Mouse (Mus musculus): ENCODE measurements around the gene Gm20431. TPM values are rescaled to one million over a fixed set of nuclear protein-coding genes. Genes with fewer than 3 reads are reported as not detected.

The Gm20431 gene
- polyA plus RNA-seq, 1 experiment from 2014 or later = 11.5 TPM

GRCm38 (mm10) chr2:167689501-167690218, 28.4 kb upstream of the Gm20431 start, which contains the start of gene Tmem189:
TSS of gene Tmem189 (minus strand) at chr2:167689822.
- Histone ChIP-seq H3K4me1 (replicated peaks) (peaks cover 31% of the 10 kb centered on the region), H3K27ac (ENCODE audit: poor library complexity, severe bottlenecking) (peak within 1 kb of the TSS; percentile 64), H3K4me3 (peak within 1 kb of the TSS; percentile 81), H3K27me3 (replicated peaks) (peaks cover 21% of the 10 kb centered on the region), H3K9ac (peak within 1 kb of the TSS; percentile 81), H3K9me3 (replicated peaks) (no peaks in the 10 kb centered on the region), H3K4me2 (peak within 1 kb of the TSS; percentile 99), H3K36me3 (no peaks in the 10 kb centered on the region)
- ATAC-seq (ENCODE audit: insufficient number of reproducible peaks, low FRiP score) = no peak
- WGBS = under 1% methylated on average over 99 of the region's 99 CpGs

GRCm38 (mm10) chr2:167688498-167689451, 27.5 kb upstream of the Gm20431 start, which contains the start of gene Cebpb:
TSS of gene Cebpb (plus strand) at chr2:167688915.
- peak; percentile 78 for ATAC-seq (ENCODE audit: insufficient number of reproducible peaks, low FRiP score)
- Histone ChIP-seq H3K27me3 (replicated peaks) (peaks cover 21% of the 10 kb centered on the region), H3K9me3 (replicated peaks) (no peaks in the 10 kb centered on the region), H3K9ac (peak within 1 kb of the TSS; percentile 81), H3K4me1 (replicated peaks) (peaks cover 31% of the 10 kb centered on the region), H3K4me2 (peak within 1 kb of the TSS; percentile 99), H3K36me3 (no peaks in the 10 kb centered on the region), H3K4me3 (peak within 1 kb of the TSS; percentile 81), H3K27ac (ENCODE audit: poor library complexity, severe bottlenecking) (peak within 1 kb of the TSS; percentile 64)
- WGBS = under 1% methylated on average over 129 of the region's 147 CpGs

- H3K9ac ChIP-seq = peak overlapping the region; percentile 81
- H3K4me1 ChIP-seq (replicated peaks) = peaks cover 31% of the 10 kb centered on the region
- peaks cover 21% of the 10 kb centered on the region for H3K27me3 ChIP-seq (replicated peaks)
- no peak overlapping the region for H3K27ac ChIP-seq (ENCODE audit: poor library complexity, severe bottlenecking)
- ATAC-seq (ENCODE audit: insufficient number of reproducible peaks, low FRiP score) = peak; percentile 7; the same call in 1 of the 2 replicates
- H3K36me3 ChIP-seq = no peaks in the 10 kb centered on the region
- H3K4me3 ChIP-seq = peak overlapping the region; percentile 81
- no peaks in the 10 kb centered on the region for H3K9me3 ChIP-seq (replicated peaks)
- 26% methylated on average over 12 of the region's 12 CpGs for WGBS
- H3K4me2 ChIP-seq = peak overlapping the region; percentile 99
Observed at GRCm38 (mm10) chr2:167688126-167688497, 26.8 kb upstream of the Gm20431 start.

GRCm38 (mm10) chr2:167687651-167688101, 26.4 kb upstream of the Gm20431 start:
- no peak overlapping the region for H3K4me2 ChIP-seq
- H3K27me3 ChIP-seq (replicated peaks) = peaks cover 21% of the 10 kb centered on the region
- ATAC-seq (ENCODE audit: insufficient number of reproducible peaks, low FRiP score) = no peak
- 58% methylated on average over 11 of the region's 11 CpGs for WGBS
- no peak overlapping the region for H3K27ac ChIP-seq (ENCODE audit: poor library complexity, severe bottlenecking)
- peaks cover 31% of the 10 kb centered on the region for H3K4me1 ChIP-seq (replicated peaks)
- no peak overlapping the region for H3K9ac ChIP-seq
- no peaks in the 10 kb centered on the region for H3K9me3 ChIP-seq (replicated peaks)
- no peaks in the 10 kb centered on the region for H3K36me3 ChIP-seq
- no peak overlapping the region for H3K4me3 ChIP-seq

GRCm38 (mm10) chr2:167687250-167687586, 25.9 kb upstream of the Gm20431 start:
- Histone ChIP-seq H3K9ac (no peak overlapping the region), H3K4me1 (replicated peaks) (peaks cover 28% of the 10 kb centered on the region), H3K27me3 (replicated peaks) (peaks cover 21% of the 10 kb centered on the region), H3K36me3 (no peaks in the 10 kb centered on the region), H3K4me3 (no peak overlapping the region), H3K4me2 (no peak overlapping the region), H3K27ac (ENCODE audit: poor library complexity, severe bottlenecking) (no peak overlapping the region), H3K9me3 (replicated peaks) (no peaks in the 10 kb centered on the region)
- 91% methylated on average over 4 of the region's 4 CpGs for WGBS
- ATAC-seq (ENCODE audit: insufficient number of reproducible peaks, low FRiP score) = no peak

- 81% methylated on average over 16 of the region's 16 CpGs for WGBS
- peaks cover 22% of the 10 kb centered on the region; the same call in 1 of the 2 replicates for H3K4me1 ChIP-seq (replicated peaks)
- H3K4me3 ChIP-seq = no peak overlapping the region
- H3K9me3 ChIP-seq (replicated peaks) = no peaks in the 10 kb centered on the region
- H3K36me3 ChIP-seq = no peaks in the 10 kb centered on the region
- H3K27ac ChIP-seq (ENCODE audit: poor library complexity, severe bottlenecking) = no peak overlapping the region
- no peak overlapping the region for H3K4me2 ChIP-seq
- peaks cover 21% of the 10 kb centered on the region for H3K27me3 ChIP-seq (replicated peaks)
- no peak overlapping the region for H3K9ac ChIP-seq
- no peak for ATAC-seq (ENCODE audit: insufficient number of reproducible peaks, low FRiP score)
Observed at GRCm38 (mm10) chr2:167686382-167687249, 25.3 kb upstream of the Gm20431 start.

GRCm38 (mm10) chr2:167685865-167686264, 24.6 kb upstream of the Gm20431 start:
- Histone ChIP-seq H3K4me1 (replicated peaks) (peaks cover 14% of the 10 kb centered on the region; the same call in 1 of the 2 replicates), H3K4me2 (no peak overlapping the region), H3K9me3 (replicated peaks) (no peaks in the 10 kb centered on the region), H3K27me3 (replicated peaks) (peaks cover 21% of the 10 kb centered on the region), H3K9ac (no peak overlapping the region), H3K36me3 (no peaks in the 10 kb centered on the region), H3K27ac (ENCODE audit: poor library complexity, severe bottlenecking) (no peak overlapping the region), H3K4me3 (no peak overlapping the region)
- no peak for ATAC-seq (ENCODE audit: insufficient number of reproducible peaks, low FRiP score)
- 77% methylated on average over 3 of the region's 3 CpGs for WGBS

- H3K36me3 ChIP-seq = no peaks in the 10 kb centered on the region
- WGBS = 7% methylated on average over 8 of the region's 8 CpGs
Observed at GRCm38 (mm10) chr2:167685137-167685536, 23.8 kb upstream of the Gm20431 start.

GRCm38 (mm10) chr2:167683721-167684120, 22.4 kb upstream of the Gm20431 start:
- Histone ChIP-seq H3K4me3 (no peak overlapping the region), H3K27me3 (replicated peaks) (peaks cover 21% of the 10 kb centered on the region), H3K36me3 (no peaks in the 10 kb centered on the region), H3K4me2 (no peak overlapping the region), H3K9me3 (replicated peaks) (no peaks in the 10 kb centered on the region), H3K4me1 (replicated peaks) (peaks cover 14% of the 10 kb centered on the region; the same call in 1 of the 2 replicates), H3K27ac (ENCODE audit: poor library complexity, severe bottlenecking) (no peak overlapping the region), H3K9ac (no peak overlapping the region)
- 73% methylated on average over 3 of the region's 3 CpGs for WGBS
- ATAC-seq (ENCODE audit: insufficient number of reproducible peaks, low FRiP score) = no peak

More at GRCm38 (mm10) chr2:167685137-167685536, 23.8 kb upstream of the Gm20431 start:
- peaks cover 21% of the 10 kb centered on the region for H3K27me3 ChIP-seq (replicated peaks)
- H3K9me3 ChIP-seq (replicated peaks) = no peaks in the 10 kb centered on the region
- H3K4me1 ChIP-seq (replicated peaks) = peaks cover 12% of the 10 kb centered on the region; the same call in 1 of the 2 replicates
- H3K4me3 ChIP-seq = no peak overlapping the region
- H3K27ac ChIP-seq (ENCODE audit: poor library complexity, severe bottlenecking) = no peak overlapping the region
- H3K4me2 ChIP-seq = no peak overlapping the region
- 0 out of 2 replicates have a peak, but pooled peaks have one; percentile 2 for ATAC-seq (ENCODE audit: insufficient number of reproducible peaks, low FRiP score)
- no peak overlapping the region for H3K9ac ChIP-seq

GRCm38 (mm10) chr2:167680657-167681056, 19.4 kb upstream of the Gm20431 start:
- ATAC-seq (ENCODE audit: insufficient number of reproducible peaks, low FRiP score) = no peak
- no peaks in the 10 kb centered on the region for H3K36me3 ChIP-seq
- 42% methylated on average over 5 of the region's 5 CpGs for WGBS

More at GRCm38 (mm10) chr2:167680657-167681056, 19.4 kb upstream of the Gm20431 start:
- Histone ChIP-seq H3K4me2 (no peak overlapping the region), H3K9me3 (replicated peaks) (no peaks in the 10 kb centered on the region), H3K27me3 (replicated peaks) (peaks cover 4% of the 10 kb centered on the region; the same call in 1 of the 2 replicates), H3K27ac (ENCODE audit: poor library complexity, severe bottlenecking) (no peak overlapping the region), H3K4me3 (no peak overlapping the region), H3K9ac (no peak overlapping the region), H3K4me1 (replicated peaks) (peaks cover 7% of the 10 kb centered on the region; the same call in 1 of the 2 replicates)
